Comparison of ENCODE assay signal across 8 mouse cellular contexts in genomic region chr15:6882180-6882579, GRCm38 (mm10). TPM values are rescaled to one million over a fixed set of nuclear protein-coding genes. Genes with fewer than 3 reads are reported as not detected.
A peak's percentile ranks its signal among the peaks of the same experiment; 100 is the strongest.
DNase-seq lines count a peak whose midpoint lies in the region; TF ChIP-seq lines count a peak whose summit lies in the region.
"Had no signal": no experiment of that assay in that cellular context is flagged by ENCODE, and none has a peak within 500 bp of the region (broad histone marks: within the 10 kb centered on the region; RNA-seq: fewer than 3 reads in every experiment).

No protein-coding gene starts in this region.

- H3K27me3 ChIP-seq in MEL (ENCODE audit: control insufficient read depth in 1 of 2, insufficient read depth in 2 of 2, low read length in 2 of 2): no peaks in the 10 kb centered on the region; a peak in 1 of 4 replicates
- H3K27me3 ChIP-seq: embryonic facial prominence, embryonic 15.5 days had no signal

- no peak overlapping the region for H3K27ac ChIP-seq in MEL (ENCODE audit: control insufficient read depth, low read depth, low read length)
- H3K27ac ChIP-seq: embryonic facial prominence, embryonic 15.5 days had no signal

- no peaks in the 10 kb centered on the region for H3K4me1 ChIP-seq in MEL (ENCODE audit: control insufficient read depth in 1 of 2, insufficient read depth in 2 of 2, low read length in 2 of 2)
- H3K4me1 ChIP-seq: embryonic facial prominence, embryonic 15.5 days had no signal

- TF ChIP-seq EP300 in MEL (IDR thresholded peaks at IDR 0.05; ENCODE audit: low read depth in 1 of 2, low read length in 2 of 2): no peak

- TF ChIP-seq CTCF in MEL (IDR thresholded peaks at IDR 0.05 in 2 of 3, conservative IDR thresholded peaks at IDR 0.05 in 1 of 3; ENCODE audit: control insufficient read depth in 1 of 3, insufficient read depth in 1 of 3, low read depth in 2 of 3, low read length in 3 of 3, poor library complexity in 1 of 3, severe bottlenecking in 1 of 3): peak; percentile 11 to 64 (median 59); a peak in 4 of 6 replicates

- TF ChIP-seq POLR2A in MEL (IDR thresholded peaks at IDR 0.05; ENCODE audit: control insufficient read depth in 1 of 2, insufficient read depth in 1 of 2, low read depth in 1 of 2, low read length in 2 of 2, poor library complexity in 1 of 2): no peak

- H3K4me3 ChIP-seq in MEL (ENCODE audit: control insufficient read depth in 1 of 2, insufficient read depth in 1 of 2, low read depth in 2 of 2, low read length in 2 of 2): no peak overlapping the region
- H3K4me3 ChIP-seq: embryonic facial prominence, embryonic 15.5 days had no signal

- no peaks in the 10 kb centered on the region for H3K36me3 ChIP-seq in MEL (ENCODE audit: control insufficient read depth in 1 of 2, insufficient read depth in 2 of 2, low read length in 2 of 2)
- H3K36me3 ChIP-seq: embryonic facial prominence, embryonic 15.5 days had no signal

- H3K9ac ChIP-seq in MEL (ENCODE audit: control insufficient read depth, low read depth, low read length, poor library complexity, severe bottlenecking): no peak overlapping the region
- H3K9ac ChIP-seq: embryonic facial prominence, embryonic 15.5 days had no signal

- H3K79me2 ChIP-seq in MEL (ENCODE audit: control insufficient read depth, insufficient read depth, low read length, poor library complexity): no peaks in the 10 kb centered on the region

- peak; percentile 29 for TF ChIP-seq RAD21 in MEL (IDR thresholded peaks at IDR 0.05; ENCODE audit: low read depth, low read length)

- DNase-seq in layer of hippocampus, adult 11-12 months (ENCODE audit: low spot score): peak; percentile 52
- no peak for DNase-seq in layer of hippocampus, adult 9-10 months (ENCODE audit: low spot score)
- peak; percentile 54 for DNase-seq in MEL (ENCODE audit: low read depth, low spot score)
- peak; percentile 72 for DNase-seq in brain, adult 2 months (ENCODE audit: low read depth, low spot score)
- peak; percentile 14 for DNase-seq in layer of hippocampus, adult 9-11 months
- peak; percentile 25 for DNase-seq in right cerebral cortex, postnatal 25 days
- DNase-seq in spleen, postnatal 4 days (ENCODE audit: low spot score in 2 of 2): no peak

- no peaks in the 10 kb centered on the region for H3K9me3 ChIP-seq in MEL (replicated peaks; ENCODE audit: insufficient read depth, low read length)
- H3K9me3 ChIP-seq: embryonic facial prominence, embryonic 15.5 days had no signal

TF ChIP-seq in MEL, 35 proteins besides CTCF, POLR2A, EP300 and RAD21:
- TF ChIP-seq MXI1 (IDR thresholded peaks at IDR 0.05; ENCODE audit: low read depth, low read length) (no peak), MYB (IDR thresholded peaks at IDR 0.05; ENCODE audit: low read depth, low read length) (no peak), SMC3 (IDR thresholded peaks at IDR 0.05; ENCODE audit: low read depth, low read length) (peak; percentile 70)

RNA-seq across cellular contexts. Expression of gene Osmr, which starts 7.4 kb away (rescaled TPM):
- total RNA-seq in MEL (2012; rRNA removed): not detected in 2 replicates
- not detected for polyA plus RNA-seq in MEL (2012; ENCODE audit: insufficient read depth in 1 of 2, insufficient read length in 2 of 2, low read depth in 1 of 2, low replicate concordance in 2 of 2, missing spikeins in 1 of 2)

Comparison
In these comparisons a context has a peak if more than half of its experiments do, and no peak if none do; other contexts are left out.
1. DNase-seq: peak in layer of hippocampus, adult 11-12 months (single experiment), MEL (single experiment), brain, adult 2 months (single experiment), layer of hippocampus, adult 9-11 months (single experiment) and right cerebral cortex, postnatal 25 days (single experiment); none in layer of hippocampus, adult 9-10 months (single experiment) and spleen, postnatal 4 days (0 of 2).